Mouse (Mus musculus) midbrain, embryonic 14.5 days (tissue): ENCODE data around the gene Slc26a9. TPM values are rescaled to one million over a fixed set of nuclear protein-coding genes. Genes with fewer than 3 reads are reported as not detected.

Source experiments
- ATAC-seq: fragments of 200-750 bp; cut with Nextera tagmentation; 2 replicates; pipeline ENCODE4 v1.8.0; 2017; ENCODE audit warnings: moderate number of reproducible peaks, moderate library complexity; ENCODE audit not compliant: low FRiP score, low TSS enrichment
- DNase-seq: peaks from one replicate; pipeline ENCODE4 v3.0.0-alpha.2; 2015
- H3K27ac ChIP-seq: fragments of 300-500 bp; sonication (generic); replicated peaks from 2 replicates; pipeline ENCODE4 v1.5.1; 2014; ENCODE audit warnings: mild to moderate bottlenecking, low read depth, low read length, moderate library complexity
- H3K27me3 ChIP-seq: fragments of 300-500 bp; sonication (generic); 2 replicates; pipeline ENCODE4 v1.6.1; 2014; ENCODE audit warnings: low read length, control low read depth, mixed read lengths; ENCODE audit not compliant: control insufficient read depth, insufficient read depth
- H3K36me3 ChIP-seq: fragments of 300-500 bp; sonication (generic); 2 replicates; pipeline ENCODE4 v1.6.1; 2014; ENCODE audit warnings: low read length, control low read depth; ENCODE audit not compliant: control insufficient read depth, insufficient read depth
- H3K4me1 ChIP-seq: fragments of 300-500 bp; sonication (generic); 2 replicates; pipeline ENCODE4 v1.6.1; 2014; ENCODE audit warnings: mild to moderate bottlenecking, antibody characterized with exemption, low read length, control low read depth; ENCODE audit not compliant: control insufficient read depth, insufficient read depth
- H3K4me2 ChIP-seq: fragments of 300-500 bp; sonication (generic); 2 replicates; pipeline ENCODE4 v1.6.1; 2014; ENCODE audit warnings: mild to moderate bottlenecking, low read length, moderate library complexity
- H3K4me3 ChIP-seq: fragments of 300-500 bp; sonication (generic); replicated peaks from 2 replicates; pipeline ENCODE4 v1.5.1; 2014; ENCODE audit warnings: low read depth, low read length
- H3K9ac ChIP-seq: fragments of 300-500 bp; sonication (generic); replicated peaks from 2 replicates; pipeline ENCODE4 v1.6.1; 2014; ENCODE audit warnings: mild to moderate bottlenecking, low read length, moderate library complexity
- H3K9me3 ChIP-seq: fragments of 300-500 bp; sonication (generic); 2 replicates; pipeline ENCODE4 v1.6.1; 2016; ENCODE audit warnings: low read length, control low read depth, mixed read lengths; ENCODE audit not compliant: control insufficient read depth
- WGBS: fragments of 180-500 bp; shearing (Covaris S2); extraction: QIAGEN DNeasy Blood & Tissue Kit; methylation state at CpG from one replicate; pipeline ENCODE4 v1.1.7; 2014; 5-methylcytosine and 5-hydroxymethylcytosine counted together
- polyA plus RNA-seq: library from polyadenylated mRNA; unstranded; fragments of >200 nt; fragmentation: Nextera tagmentation; extraction: Ambion mirVana; gene quantifications from 2 replicates; pipeline ENCODE4 v1.2.1, GENCODE M21; 2014

The Slc26a9 gene
- polyA plus RNA-seq, 1 experiment from 2014 or later = 0.04 TPM

DNA sequence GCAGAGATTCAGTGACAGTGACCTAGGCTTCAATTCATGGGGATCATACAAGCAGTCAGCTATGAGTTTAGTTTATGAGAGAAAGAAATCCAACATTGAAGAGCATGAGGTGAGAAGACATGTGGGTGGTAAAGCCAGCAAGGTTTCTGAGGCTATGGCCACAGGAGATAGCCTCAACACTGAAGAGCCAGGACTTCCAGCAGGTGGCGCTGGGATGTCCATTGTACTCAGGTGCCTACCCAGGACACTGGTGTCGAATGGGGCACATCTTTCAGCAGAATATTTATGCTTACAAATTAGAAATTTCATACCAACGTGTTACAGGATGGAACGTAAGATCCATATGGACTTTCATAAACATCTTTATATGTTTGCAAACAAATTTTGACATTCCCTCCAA, 35.5 kb upstream of the Slc26a9 start:
- Histone ChIP-seq H3K4me1 (no peaks in the 10 kb centered on the region), H3K4me3 (no peak overlapping the region), H3K4me2 (no peak overlapping the region), H3K9ac (no peak overlapping the region), H3K9me3 (no peaks in the 10 kb centered on the region), H3K27ac (no peak overlapping the region), H3K27me3 (no peaks in the 10 kb centered on the region), H3K36me3 (no peaks in the 10 kb centered on the region)
- ATAC-seq (no peak), DNase-seq (peak; percentile 68)
- WGBS = 24% methylated on average over 4 of the region's 4 CpGs

DNA sequence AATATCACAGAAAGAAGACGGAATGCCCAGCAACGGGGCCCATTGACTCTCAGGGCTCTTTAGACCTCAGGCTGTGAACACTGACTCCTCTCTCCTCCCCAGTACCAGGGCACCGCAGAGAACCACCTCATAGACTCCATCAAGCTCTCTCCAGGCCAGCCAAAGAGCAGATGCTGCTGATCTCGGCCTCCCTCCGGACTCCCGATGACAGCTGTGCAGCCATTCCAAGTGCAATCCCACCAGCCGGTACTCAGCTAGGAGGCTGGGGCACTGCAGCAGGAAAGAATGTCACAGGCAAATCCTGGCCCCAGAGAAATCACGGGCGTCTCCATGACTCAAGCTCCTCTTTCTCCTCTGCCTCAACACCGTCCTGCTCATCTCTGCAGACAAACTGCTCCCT, 32.3 kb upstream of the Slc26a9 start:
- Histone ChIP-seq H3K4me2 (no peak overlapping the region), H3K27me3 (no peaks in the 10 kb centered on the region), H3K9me3 (no peaks in the 10 kb centered on the region), H3K9ac (no peak overlapping the region), H3K4me3 (no peak overlapping the region), H3K36me3 (no peaks in the 10 kb centered on the region), H3K27ac (no peak overlapping the region), H3K4me1 (no peaks in the 10 kb centered on the region)
- WGBS = 77% methylated on average over 10 of the region's 10 CpGs
- DNase-seq = no peak
- ATAC-seq = no peak

DNA sequence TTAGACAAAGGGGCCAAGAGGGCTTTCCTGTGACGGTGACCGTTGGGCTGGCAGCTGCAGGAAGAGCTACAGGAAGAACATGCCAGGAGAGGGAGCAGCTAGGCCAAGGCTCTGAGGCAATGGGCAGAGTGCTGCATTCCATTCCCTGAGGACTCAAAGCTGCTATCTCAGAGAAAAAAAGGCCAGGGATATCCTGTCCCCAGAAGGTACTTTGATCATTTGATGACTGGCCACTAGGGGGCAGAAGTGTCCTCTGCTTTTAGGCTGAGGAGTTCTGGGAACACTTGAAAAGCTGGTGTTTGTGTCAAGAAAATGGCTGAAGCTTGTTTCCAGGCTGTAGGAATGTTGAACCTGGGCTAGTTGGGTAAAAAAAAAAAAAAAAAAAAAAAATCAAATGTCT, 31.4 kb upstream of the Slc26a9 start:
- Histone ChIP-seq H3K36me3 (no peaks in the 10 kb centered on the region), H3K27me3 (no peaks in the 10 kb centered on the region), H3K4me1 (no peaks in the 10 kb centered on the region), H3K4me3 (no peak overlapping the region), H3K9ac (no peak overlapping the region), H3K9me3 (no peaks in the 10 kb centered on the region), H3K4me2 (no peak overlapping the region), H3K27ac (no peak overlapping the region)
- no peak for ATAC-seq
- 31% methylated on average over 2 of the region's 2 CpGs for WGBS
- peak; percentile 94 for DNase-seq

DNA sequence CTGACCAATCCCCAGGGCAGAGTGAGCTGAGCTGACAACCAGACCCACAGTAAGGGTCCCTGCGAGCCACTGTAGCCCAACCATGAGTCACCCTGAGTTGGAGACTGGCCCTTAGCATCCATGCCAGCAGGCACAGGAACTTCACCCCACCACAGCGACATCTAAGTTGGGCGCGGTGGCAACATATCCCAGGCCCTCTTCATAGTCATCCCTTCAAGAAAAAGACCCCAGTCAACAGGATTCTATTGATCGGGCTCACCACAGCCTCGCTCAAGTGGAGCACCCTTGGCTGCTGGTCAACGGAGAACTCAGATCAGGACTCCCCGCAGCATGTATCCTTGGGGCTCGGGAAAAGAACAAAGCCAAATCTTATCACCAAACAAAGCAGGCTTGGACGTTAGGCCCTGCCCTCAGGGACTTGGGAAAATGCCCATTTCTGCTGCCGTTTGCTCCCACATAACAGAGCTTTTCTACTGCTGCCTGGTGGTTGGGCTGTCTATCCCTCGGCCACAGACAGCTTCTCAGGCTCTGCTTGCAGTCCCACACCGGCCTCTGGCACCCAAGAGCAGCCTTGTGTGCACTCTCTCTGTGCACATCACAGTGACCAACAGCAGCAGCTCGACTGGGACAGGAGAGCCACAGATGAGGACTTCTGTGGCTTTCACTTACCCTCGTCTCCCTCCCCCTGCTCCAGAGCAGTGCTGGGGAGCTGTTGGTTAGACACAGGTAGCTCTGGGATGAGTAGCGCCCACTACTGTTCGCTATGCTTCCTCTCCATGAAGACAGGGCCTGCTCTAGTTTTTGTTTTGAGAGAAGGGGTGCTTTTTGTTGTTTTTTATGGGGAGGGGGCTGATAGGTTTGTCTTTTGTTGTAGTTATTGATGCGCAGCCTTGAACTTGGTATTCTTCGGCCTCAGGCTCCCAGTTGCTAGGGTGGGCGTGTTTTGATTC, 29.2 kb upstream of the Slc26a9 start:
- 63% methylated on average over 20 of the region's 20 CpGs for WGBS
- Histone ChIP-seq H3K9me3 (no peaks in the 10 kb centered on the region), H3K9ac (no peak overlapping the region), H3K36me3 (no peaks in the 10 kb centered on the region), H3K4me1 (no peaks in the 10 kb centered on the region), H3K27me3 (no peaks in the 10 kb centered on the region), H3K27ac (no peak overlapping the region), H3K4me2 (no peak overlapping the region), H3K4me3 (no peak overlapping the region)
- ATAC-seq (0 out of 2 replicates have a peak, but pooled peaks have one; percentile 20), DNase-seq (no peak)

DNA sequence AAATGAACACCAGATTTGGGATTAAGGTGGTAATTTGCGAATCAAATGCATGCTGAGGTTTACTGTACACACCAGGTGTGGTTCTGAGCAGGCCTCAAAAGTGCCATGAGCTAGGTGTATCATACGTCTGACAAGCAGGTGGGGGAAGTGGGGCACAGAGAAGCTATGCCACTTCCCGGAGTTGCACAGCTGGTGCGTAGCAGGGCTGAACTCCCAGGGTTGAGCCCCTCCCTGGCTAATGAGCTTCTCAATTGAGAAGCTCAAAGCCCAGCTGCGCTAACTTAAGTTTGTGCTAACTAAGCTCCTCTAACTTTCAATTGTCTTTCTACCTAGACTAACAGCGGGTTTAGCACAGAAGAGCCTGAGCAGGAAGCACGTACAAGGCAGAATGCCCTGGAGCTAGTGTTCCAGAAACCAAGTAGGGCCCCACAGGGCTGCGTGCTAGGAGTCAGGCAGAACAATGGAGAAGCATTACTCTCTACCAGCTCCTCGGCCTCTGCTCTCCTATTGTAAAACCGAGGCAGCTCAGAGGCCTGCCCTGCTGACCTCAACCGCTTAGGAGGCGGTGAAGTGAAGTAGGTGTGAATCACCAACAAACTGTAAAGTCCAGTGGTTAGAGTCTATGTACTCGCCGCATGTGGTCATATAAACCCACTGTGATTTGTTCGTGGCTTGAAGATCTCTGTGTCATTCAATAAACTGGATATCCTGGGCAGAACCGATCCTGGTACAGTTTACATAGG, 24.7 kb upstream of the Slc26a9 start:
- DNase-seq = no peak
- Histone ChIP-seq H3K27ac (no peak overlapping the region), H3K4me3 (no peak overlapping the region), H3K9me3 (no peaks in the 10 kb centered on the region), H3K4me2 (no peak overlapping the region), H3K36me3 (no peaks in the 10 kb centered on the region), H3K9ac (no peak overlapping the region), H3K4me1 (0 out of 2 replicates have a peak, but pooled peaks cover 2% of the 10 kb centered on the region), H3K27me3 (no peaks in the 10 kb centered on the region)
- ATAC-seq = no peak
- WGBS = 58% methylated on average over 16 of the region's 16 CpGs

DNA sequence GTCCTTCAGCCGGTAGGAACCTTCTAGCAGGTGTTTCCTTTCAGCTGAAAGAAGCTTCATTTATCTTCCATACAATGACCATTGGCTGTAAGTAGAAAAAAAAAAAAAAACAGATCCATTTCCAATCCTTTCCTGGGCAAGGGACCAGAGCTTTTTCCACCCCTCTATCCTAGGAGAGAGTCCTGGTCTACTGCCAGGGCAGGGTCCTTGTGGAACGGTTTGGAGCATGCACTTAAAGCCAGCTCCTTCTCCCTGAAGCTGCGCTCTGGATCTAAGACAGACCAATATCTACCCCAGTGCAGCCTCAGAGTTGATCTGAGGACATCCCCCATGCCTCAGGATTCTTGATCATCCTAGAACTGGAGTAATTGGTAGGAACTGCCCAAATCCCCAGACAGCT, 21.8 kb upstream of the Slc26a9 start:
- no peaks in the 10 kb centered on the region for H3K9me3 ChIP-seq
- no peak overlapping the region for H3K27ac ChIP-seq
- DNase-seq (no peak), ATAC-seq (no peak)
- no peak overlapping the region for H3K4me2 ChIP-seq
- 91% methylated on average over 3 of the region's 3 CpGs for WGBS
- no peak overlapping the region for H3K9ac ChIP-seq
- no peaks in the 10 kb centered on the region for H3K27me3 ChIP-seq
- 0 out of 2 replicates have a peak, but pooled peaks cover 2% of the 10 kb centered on the region for H3K4me1 ChIP-seq
- no peaks in the 10 kb centered on the region for H3K36me3 ChIP-seq
- H3K4me3 ChIP-seq = no peak overlapping the region

DNA sequence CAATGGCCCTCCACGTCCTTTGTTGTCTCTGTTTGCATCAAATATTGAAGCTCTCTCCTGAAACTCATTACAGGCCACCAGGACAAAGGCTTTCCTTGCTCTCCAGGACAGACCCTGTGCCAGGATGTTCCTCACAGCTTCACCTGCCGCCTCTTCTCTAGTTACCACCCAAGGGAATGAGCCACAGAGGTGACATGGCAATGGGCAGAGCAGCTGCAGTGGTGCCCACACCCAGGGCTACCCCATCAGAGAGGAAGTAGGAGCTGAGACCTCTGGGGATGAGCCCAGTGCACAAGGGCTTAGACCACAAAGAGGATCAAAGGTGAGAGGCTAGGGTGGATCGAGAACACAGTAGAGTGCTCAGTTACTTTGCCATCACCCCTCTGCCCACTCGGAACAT, 20.3 kb upstream of the Slc26a9 start:
- ATAC-seq (no peak), DNase-seq (no peak)
- Histone ChIP-seq H3K4me3 (no peak overlapping the region), H3K36me3 (no peaks in the 10 kb centered on the region), H3K27ac (no peak overlapping the region), H3K4me1 (0 out of 2 replicates have a peak, but pooled peaks cover 2% of the 10 kb centered on the region), H3K9me3 (no peaks in the 10 kb centered on the region), H3K27me3 (no peaks in the 10 kb centered on the region), H3K9ac (no peak overlapping the region), H3K4me2 (no peak overlapping the region)
- 36% methylated on average over 4 of the region's 4 CpGs for WGBS

DNA sequence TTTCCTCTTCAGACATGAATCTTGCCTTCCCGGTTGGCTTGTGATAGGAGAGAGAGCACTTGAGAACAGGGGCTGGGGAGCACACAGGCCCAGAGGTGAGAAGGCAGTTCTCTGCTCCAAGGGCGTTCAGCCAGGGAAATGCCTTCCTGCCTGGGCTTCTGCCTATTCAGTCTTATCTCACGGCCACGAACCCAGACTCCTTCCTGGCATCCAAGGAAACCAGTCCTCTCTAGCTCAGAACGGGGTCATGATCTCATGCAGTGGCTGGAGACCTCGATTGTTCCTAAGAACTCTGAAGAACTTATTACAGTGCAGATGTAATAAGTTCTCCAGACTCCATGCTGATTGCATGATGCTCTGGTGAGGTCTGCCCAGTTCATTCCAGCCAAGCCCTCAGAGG, 17.2 kb upstream of the Slc26a9 start:
- 85% methylated on average over 6 of the region's 6 CpGs for WGBS
- Histone ChIP-seq H3K36me3 (no peaks in the 10 kb centered on the region), H3K4me3 (no peak overlapping the region), H3K9me3 (no peaks in the 10 kb centered on the region), H3K27ac (no peak overlapping the region), H3K4me1 (0 out of 2 replicates have a peak, but pooled peaks cover 2% of the 10 kb centered on the region), H3K27me3 (no peaks in the 10 kb centered on the region), H3K9ac (no peak overlapping the region), H3K4me2 (no peak overlapping the region)
- DNase-seq (no peak), ATAC-seq (no peak)
